Comparison of ENCODE assay signal across 16 mouse cellular contexts in genomic region chr15:93201956-93202355, GRCm38 (mm10).
DNase-seq lines count a peak whose midpoint lies in the region; ATAC-seq and TF ChIP-seq lines count a peak whose summit lies in the region.
"Had no signal": no experiment of that assay in that cellular context is flagged by ENCODE, and none has a peak within 500 bp of the region (broad histone marks: within the 10 kb centered on the region; RNA-seq: fewer than 3 reads in every experiment).

No protein-coding gene starts in this region.

- no peaks in the 10 kb centered on the region for H3K27me3 ChIP-seq in lung, embryonic 14.5 days (ENCODE audit: insufficient read depth, low read length)
- no peaks in the 10 kb centered on the region for H3K27me3 ChIP-seq in liver, adult 2 months (ENCODE audit: control insufficient read depth, insufficient read depth, low read length)
- H3K27me3 ChIP-seq: embryonic facial prominence, embryonic 13.5 days; heart, embryonic 13.5 days; midbrain, embryonic 12.5 days had no signal

- DNase-seq in lung, embryonic 14.5 days = peak; percentile 43
- DNase-seq in lung, adult 2 months = no peak
- peak; percentile 67 for DNase-seq in adrenal gland, postnatal 10 days
- DNase-seq in liver, adult 2 months (ENCODE audit: extremely low read depth, low read depth, low spot score) = peak; percentile 41
- no peak for DNase-seq in left cerebral cortex, adult 9 months (ENCODE audit: low spot score in 2 of 2)
- no peak for DNase-seq in thymus, postnatal 4 days
- no peak for DNase-seq in thymus, postnatal 10 days (ENCODE audit: low spot score in 2 of 2)
- DNase-seq: cerebellum, adult 18-20 months; kidney, adult 8-10 months; kidney, postnatal 36 days had no signal

- no peak overlapping the region for H3K4me3 ChIP-seq in lung, embryonic 14.5 days (ENCODE audit: low read depth, low read length)
- no peak overlapping the region for H3K4me3 ChIP-seq in lung, adult 2 months (replicated peaks; ENCODE audit: extremely low read depth, low read depth, low read length)
- no peak overlapping the region for H3K4me3 ChIP-seq in liver, adult 2 months (ENCODE audit: insufficient read depth, low read depth, low read length)
- H3K4me3 ChIP-seq: embryonic facial prominence, embryonic 13.5 days; heart, embryonic 13.5 days; midbrain, embryonic 12.5 days had no signal

- TF ChIP-seq POLR2A in lung, adult 2 months (IDR thresholded peaks at IDR 0.05; ENCODE audit: borderline replicate concordance, extremely low read depth, low read depth, low read length) = no peak
- TF ChIP-seq POLR2A in liver, adult 2 months (IDR thresholded peaks at IDR 0.05; ENCODE audit: extremely low read depth, insufficient read depth, low read length) = no peak

- no peak for TF ChIP-seq CTCF in lung, embryonic 14.5 days (IDR thresholded peaks at IDR 0.05; ENCODE audit: low read depth)
- no peak for TF ChIP-seq CTCF in lung, adult 2 months (IDR thresholded peaks at IDR 0.05; ENCODE audit: insufficient read depth, low read length)
- TF ChIP-seq CTCF in liver, adult 2 months (IDR thresholded peaks at IDR 0.05; ENCODE audit: low read depth, low read length) = no peak

- H3K79me2 ChIP-seq in liver, adult 2 months (ENCODE audit: control insufficient read depth, insufficient read depth, low read length) = no peaks in the 10 kb centered on the region

- H3K36me3 ChIP-seq in lung, embryonic 14.5 days (ENCODE audit: insufficient read depth) = no peaks in the 10 kb centered on the region
- H3K36me3 ChIP-seq in liver, adult 2 months (ENCODE audit: control insufficient read depth, insufficient read depth, low read length) = no peaks in the 10 kb centered on the region
- H3K36me3 ChIP-seq: embryonic facial prominence, embryonic 13.5 days; G1E; heart, embryonic 13.5 days; midbrain, embryonic 12.5 days had no signal

- H3K4me2 ChIP-seq in lung, embryonic 14.5 days = no peak overlapping the region
- H3K4me2 ChIP-seq: embryonic facial prominence, embryonic 13.5 days; heart, embryonic 13.5 days; midbrain, embryonic 12.5 days had no signal

- WGBS in lung, embryonic 14.5 days = 50% methylated on average over 5 of the region's 5 CpGs
- 54% methylated on average over 5 of the region's 5 CpGs for WGBS in lung, adult 2 months
- WGBS in liver, adult 2 months = 10% methylated on average over 5 of the region's 5 CpGs

- H3K27ac ChIP-seq in lung, embryonic 14.5 days (ENCODE audit: low read depth) = no peak overlapping the region
- no peak overlapping the region for H3K27ac ChIP-seq in liver, adult 2 months (replicated peaks; ENCODE audit: insufficient read depth, low read depth, low read length)
- H3K27ac ChIP-seq: embryonic facial prominence, embryonic 13.5 days; heart, embryonic 13.5 days; midbrain, embryonic 12.5 days had no signal

- H3K9ac ChIP-seq in lung, embryonic 14.5 days = no peak overlapping the region
- no peak overlapping the region for H3K9ac ChIP-seq in liver, adult 2 months (ENCODE audit: low read depth, low read length)
- H3K9ac ChIP-seq: embryonic facial prominence, embryonic 13.5 days; heart, embryonic 13.5 days; midbrain, embryonic 12.5 days had no signal

- no peaks in the 10 kb centered on the region for H3K4me1 ChIP-seq in lung, embryonic 14.5 days (ENCODE audit: insufficient read depth)
- no peaks in the 10 kb centered on the region for H3K4me1 ChIP-seq in lung, adult 2 months (ENCODE audit: control insufficient read depth, insufficient read depth, low read length)
- no peaks in the 10 kb centered on the region for H3K4me1 ChIP-seq in liver, adult 2 months (ENCODE audit: control insufficient read depth, insufficient read depth, low read length)
- H3K4me1 ChIP-seq: embryonic facial prominence, embryonic 13.5 days; heart, embryonic 13.5 days; midbrain, embryonic 12.5 days had no signal

- H3K9me3 ChIP-seq in lung, embryonic 14.5 days (ENCODE audit: low read depth, low read length) = no peaks in the 10 kb centered on the region
- H3K9me3 ChIP-seq: embryonic facial prominence, embryonic 13.5 days; heart, embryonic 13.5 days; midbrain, embryonic 12.5 days had no signal

- no peak for ATAC-seq in lung, embryonic 14.5 days (ENCODE audit: insufficient read depth)
- ATAC-seq in megakaryocyte progenitor cell, adult 5-6 weeks (replicated peaks; ENCODE audit: poor library complexity) = peak; percentile 83
- ATAC-seq: forebrain, embryonic 14.5 days had no signal

Comparison
In these comparisons a context has a peak if more than half of its experiments do, and no peak if none do; other contexts are left out.
1. DNase-seq: peak in lung, embryonic 14.5 days (single experiment), adrenal gland, postnatal 10 days (single experiment) and liver, adult 2 months (single experiment); none in lung, adult 2 months (single experiment), left cerebral cortex, adult 9 months (0 of 2), thymus, postnatal 4 days (single experiment) and thymus, postnatal 10 days (0 of 2).